11 mouse cellular contexts compared by ENCODE assay signal in the genomic region with DNA sequence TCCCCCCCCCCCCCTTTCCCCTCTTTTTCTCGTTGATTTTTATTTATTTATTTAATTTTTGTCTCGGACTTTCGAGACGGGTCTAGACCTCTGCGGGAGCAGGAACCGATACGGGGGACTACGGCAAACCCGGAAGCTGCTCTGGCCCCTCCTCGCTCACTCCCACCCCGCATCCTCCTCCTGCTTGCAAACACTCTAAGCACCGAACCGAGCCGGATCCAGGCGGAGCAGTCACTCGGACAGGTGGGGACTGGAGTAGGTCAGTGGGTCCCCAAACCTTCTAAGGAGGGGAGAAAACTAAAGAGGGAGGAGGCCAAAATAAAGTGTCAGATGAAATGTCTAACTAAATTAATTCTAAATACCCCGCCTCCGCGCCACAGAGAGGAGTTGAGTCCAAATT. TPM values are rescaled to one million over a fixed set of nuclear protein-coding genes. Genes with fewer than 3 reads are reported as not detected.
DNase-seq lines count a peak whose midpoint lies in the region; ATAC-seq lines count a peak whose summit lies in the region.
"Had no signal": no experiment of that assay in that cellular context is flagged by ENCODE, and none has a peak within 500 bp of the region (broad histone marks: within the 10 kb centered on the region; RNA-seq: fewer than 3 reads in every experiment).

No protein-coding gene starts in this region.

- H3K4me3 ChIP-seq in heart, embryonic 12.5 days, result peak overlapping the region; percentile 36
- H3K4me3 ChIP-seq in forebrain, embryonic 16.5 days (replicated peaks; ENCODE audit: low read length), result peak overlapping the region; percentile 6; the same call in 1 of the 2 replicates
- peak overlapping the region; percentile 35 for H3K4me3 ChIP-seq in midbrain, embryonic 12.5 days

- H3K4me1 ChIP-seq in heart, embryonic 12.5 days (replicated peaks), result peaks cover under 1% of the 10 kb centered on the region; the same call in 1 of the 2 replicates
- H3K4me1 ChIP-seq in forebrain, embryonic 16.5 days (replicated peaks; ENCODE audit: control insufficient read depth, insufficient read depth, low read length), result 0 out of 2 replicates have a peak, but pooled peaks cover 3% of the 10 kb centered on the region
- peaks cover 4% of the 10 kb centered on the region; the same call in 1 of the 2 replicates for H3K4me1 ChIP-seq in midbrain, embryonic 12.5 days

- no peak overlapping the region for H3K27ac ChIP-seq in heart, embryonic 12.5 days (ENCODE audit: poor library complexity, severe bottlenecking)
- H3K27ac ChIP-seq in forebrain, embryonic 16.5 days (ENCODE audit: low read length), result no peak overlapping the region
- H3K27ac ChIP-seq in midbrain, embryonic 12.5 days (replicated peaks), result no peak overlapping the region; the same call in 1 of the 2 replicates

- under 1% methylated on average over 19 of the region's 19 CpGs for WGBS in heart, embryonic 12.5 days
- WGBS in forebrain, embryonic 16.5 days, result 0% methylated on average over 19 of the region's 19 CpGs
- under 1% methylated on average over 19 of the region's 19 CpGs for WGBS in midbrain, embryonic 12.5 days

- ATAC-seq in heart, embryonic 12.5 days (ENCODE audit: insufficient number of reproducible peaks, low FRiP score), result no peak
- no peak for ATAC-seq in forebrain, embryonic 16.5 days
- ATAC-seq in midbrain, embryonic 12.5 days (ENCODE audit: low FRiP score, low read depth), result peak; percentile 27; the same call in 1 of the 2 replicates

- no peak for DNase-seq in heart, adult 9 months (ENCODE audit: low spot score in 2 of 2)
- peak; percentile 63 for DNase-seq in ES-CJ7 (ENCODE audit: low read depth, low spot score)
- DNase-seq in frontal cortex, postnatal 14 days (ENCODE audit: low spot score in 2 of 2), result no peak
- DNase-seq in urinary bladder, postnatal 10 days (ENCODE audit: low spot score), result no peak
- DNase-seq in kidney, postnatal 10 days, result no peak
- DNase-seq: cerebellum, adult 18-20 months; kidney, adult 11 months had no signal

- no peaks in the 10 kb centered on the region for H3K36me3 ChIP-seq in heart, embryonic 12.5 days
- H3K36me3 ChIP-seq in forebrain, embryonic 16.5 days (ENCODE audit: control insufficient read depth, insufficient read depth), result no peaks in the 10 kb centered on the region
- no peaks in the 10 kb centered on the region for H3K36me3 ChIP-seq in midbrain, embryonic 12.5 days
- H3K36me3 ChIP-seq: G1E had no signal

- H3K9ac ChIP-seq in heart, embryonic 12.5 days, result no peak overlapping the region
- H3K9ac ChIP-seq in forebrain, embryonic 16.5 days (replicated peaks; ENCODE audit: low read depth, low read length), result no peak overlapping the region
- peak overlapping the region; percentile 41 for H3K9ac ChIP-seq in midbrain, embryonic 12.5 days (replicated peaks)

- no peaks in the 10 kb centered on the region for H3K9me3 ChIP-seq in heart, embryonic 12.5 days (replicated peaks)
- H3K9me3 ChIP-seq in forebrain, embryonic 16.5 days (ENCODE audit: control insufficient read depth, low read length), result no peaks in the 10 kb centered on the region
- H3K9me3 ChIP-seq in midbrain, embryonic 12.5 days, result no peaks in the 10 kb centered on the region

- H3K27me3 ChIP-seq in heart, embryonic 12.5 days (replicated peaks), result peaks cover 98% of the 10 kb centered on the region
- peaks cover 80% of the 10 kb centered on the region for H3K27me3 ChIP-seq in forebrain, embryonic 16.5 days (replicated peaks; ENCODE audit: control insufficient read depth, insufficient read depth, low read length)
- peaks cover 100% of the 10 kb centered on the region for H3K27me3 ChIP-seq in midbrain, embryonic 12.5 days

- H3K4me2 ChIP-seq in heart, embryonic 12.5 days, result peak overlapping the region; percentile 62
- peak overlapping the region; percentile 8; the same call in 1 of the 2 replicates for H3K4me2 ChIP-seq in forebrain, embryonic 16.5 days (ENCODE audit: low read length)
- H3K4me2 ChIP-seq in midbrain, embryonic 12.5 days (replicated peaks), result peak overlapping the region; percentile 77

RNA-seq across cellular contexts. Expression of a gene that starts 5.4 kb away (rescaled TPM):
- polyA plus RNA-seq in heart, embryonic 12.5 days (2016; fragmentation: Nextera tagmentation; extraction: Ambion mirVana), result 0.06 TPM in 1 of 2 replicates, not detected in the other
- polyA plus RNA-seq in forebrain, embryonic 16.5 days (2015; fragmentation: Nextera tagmentation; extraction: Ambion mirVana), result 0.39 TPM in 1 of 2 replicates, not detected in the other
- 7.3 and 10.3 TPM in 2 replicates for polyA plus RNA-seq in midbrain, embryonic 12.5 days (2016; fragmentation: Nextera tagmentation; extraction: Ambion mirVana)
- polyA plus RNA-seq: G1E had no signal

Comparison
In these comparisons a context has a peak if more than half of its experiments do, and no peak if none do; other contexts are left out.
1. H3K4me2 ChIP-seq: peak in every context shown above with its lines; median percentile 77 in midbrain, embryonic 12.5 days; 62 in heart, embryonic 12.5 days; 8 in forebrain, embryonic 16.5 days.